Mouse (Mus musculus) mesoderm, embryonic 11.5 days (tissue): Measurements from ENCODE around the gene Zfp706.

Experiments
- DNase-seq: peaks from one replicate; pipeline ENCODE4 v3.0.0-alpha.2; 2012; ENCODE audit warnings: low read depth, low spot score

Gene Zfp706

GRCm38 (mm10) chr15:37007233-37007958 is at the start of gene Zfp706:
Zfp706 (minus strand) TSS chr15:37007773.
- peak; percentile 97 for DNase-seq

GRCm38 (mm10) chr15:37054582-37054981 is 47.0 kb upstream of the Zfp706 start:
- no peak for DNase-seq

- peak; percentile 75 for DNase-seq
These were observed 45.7 kb upstream of the Zfp706 start for GRCm38 (mm10) chr15:37053085-37053762.

DNA sequence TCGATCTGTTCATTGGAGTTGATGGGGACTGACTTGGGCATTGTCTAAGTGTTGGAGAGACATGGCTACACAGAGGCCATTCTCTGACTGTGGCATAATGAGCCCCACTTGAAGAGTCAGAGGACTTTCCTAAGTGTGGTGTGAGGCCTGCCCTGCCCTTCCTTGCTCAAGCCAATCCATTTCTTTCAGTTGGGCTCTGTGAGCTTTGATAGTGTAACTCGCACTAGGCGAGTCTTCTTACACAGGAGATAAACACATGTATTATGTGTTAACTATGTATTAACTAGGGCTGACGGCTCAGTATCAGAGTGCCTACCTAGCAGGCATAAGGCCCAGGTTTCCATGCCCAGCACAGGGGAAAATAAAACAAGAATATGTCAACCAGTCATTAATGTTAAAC is 39.8 kb upstream of the Zfp706 start:
- DNase-seq: no peak

DNA sequence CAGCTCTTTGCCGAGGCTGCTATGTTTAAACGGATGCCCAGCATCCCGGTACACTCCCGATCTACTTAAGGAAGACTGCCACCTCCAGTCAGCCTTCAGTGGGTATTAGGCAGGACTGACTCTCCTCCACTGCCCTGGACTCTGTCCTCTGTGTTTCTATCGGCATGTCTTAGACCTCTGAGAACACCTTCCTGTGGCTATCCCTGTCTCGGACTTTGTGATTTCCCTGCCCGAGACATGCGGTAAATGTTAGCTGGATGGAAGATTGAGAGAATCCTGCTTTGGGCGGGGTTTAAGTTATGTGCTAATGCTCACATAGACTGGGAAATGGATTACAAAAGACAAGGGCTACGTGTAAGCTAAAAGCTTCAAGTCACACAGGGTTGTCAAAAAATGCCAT is 39.0 kb upstream of the Zfp706 start:
- no peak for DNase-seq

DNA sequence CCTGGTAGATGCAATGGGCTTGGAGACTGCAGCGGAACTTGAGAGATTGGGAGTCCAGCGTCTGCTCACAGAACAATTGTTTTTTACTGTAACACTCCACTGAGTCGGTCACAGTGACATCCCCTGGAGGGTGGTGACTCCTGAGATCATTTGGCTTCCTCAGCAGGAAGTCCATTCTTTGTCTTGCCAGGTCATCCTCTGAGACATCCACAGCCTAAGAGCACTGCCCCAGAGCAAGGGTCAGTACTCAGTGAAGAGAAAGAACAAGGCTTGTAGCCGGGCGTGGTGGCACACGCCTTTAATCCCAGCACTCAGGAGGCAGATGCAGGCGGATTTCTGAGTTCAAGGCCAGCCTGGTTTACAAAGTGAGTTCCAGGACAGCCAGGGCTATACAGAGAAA is 38.6 kb upstream of the Zfp706 start:
- DNase-seq: no peak

DNA sequence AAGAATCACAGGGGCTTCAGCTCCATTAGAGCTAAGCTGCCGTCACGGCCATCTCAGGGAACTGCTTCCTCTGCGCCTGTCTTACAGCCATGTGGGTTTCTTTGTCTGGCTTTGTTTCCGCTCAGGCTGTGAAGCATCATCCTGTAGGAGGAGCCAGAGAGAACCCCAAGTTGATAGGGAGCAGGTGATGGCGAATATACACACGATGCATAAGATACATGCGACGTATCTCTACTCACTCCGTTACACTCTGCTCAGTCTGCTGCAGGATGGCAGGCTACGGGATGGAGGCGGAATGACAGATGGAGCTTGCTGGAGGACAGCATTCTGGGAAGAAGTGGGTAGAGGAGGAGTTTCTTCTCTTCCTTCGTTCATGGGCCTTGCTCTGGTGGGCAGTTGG is 37.9 kb upstream of the Zfp706 start:
- peak; percentile 34 for DNase-seq

DNA sequence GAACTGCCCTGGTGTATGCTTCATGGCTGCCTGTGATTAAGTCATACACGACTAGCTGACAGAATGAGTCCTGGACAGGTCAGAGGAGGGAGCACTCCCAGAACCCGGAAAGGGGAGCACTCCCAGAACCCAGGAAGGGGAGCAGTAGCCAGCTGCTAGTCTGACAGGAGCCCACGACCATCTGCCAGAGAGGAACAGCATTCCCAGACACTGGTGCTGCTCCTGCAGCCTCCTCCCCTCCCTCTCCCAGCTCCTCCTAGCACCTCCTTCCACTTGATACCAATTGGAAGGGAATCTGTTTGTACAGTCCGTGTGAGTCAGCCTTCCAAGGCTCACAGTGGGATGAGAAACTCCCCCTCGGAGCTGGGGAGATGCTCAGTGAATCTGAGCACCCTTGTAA is 35.0 kb upstream of the Zfp706 start:
- no peak for DNase-seq

DNA sequence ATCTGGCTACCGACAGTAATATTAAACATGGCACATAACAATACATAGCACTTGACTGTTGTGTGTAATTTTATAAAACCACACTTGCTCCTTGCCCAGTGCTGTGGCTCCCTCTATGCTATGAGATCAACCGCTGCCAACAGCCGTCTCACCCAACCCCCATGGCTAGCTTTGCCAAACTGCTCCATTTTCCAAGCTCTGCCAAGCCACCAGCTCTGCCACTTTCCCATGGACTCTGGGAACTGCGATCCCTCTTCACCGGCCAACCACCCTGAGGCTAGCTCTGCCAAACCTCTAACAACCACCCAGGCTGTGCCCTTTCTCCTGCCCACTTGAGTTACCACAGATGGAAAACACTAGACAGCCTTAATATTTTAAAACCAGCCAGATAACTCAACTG is 33.6 kb upstream of the Zfp706 start:
- DNase-seq: no peak

- DNase-seq: no peak
These were observed 31.1 kb upstream of the Zfp706 start for GRCm38 (mm10) chr15:37038666-37039065.

DNA sequence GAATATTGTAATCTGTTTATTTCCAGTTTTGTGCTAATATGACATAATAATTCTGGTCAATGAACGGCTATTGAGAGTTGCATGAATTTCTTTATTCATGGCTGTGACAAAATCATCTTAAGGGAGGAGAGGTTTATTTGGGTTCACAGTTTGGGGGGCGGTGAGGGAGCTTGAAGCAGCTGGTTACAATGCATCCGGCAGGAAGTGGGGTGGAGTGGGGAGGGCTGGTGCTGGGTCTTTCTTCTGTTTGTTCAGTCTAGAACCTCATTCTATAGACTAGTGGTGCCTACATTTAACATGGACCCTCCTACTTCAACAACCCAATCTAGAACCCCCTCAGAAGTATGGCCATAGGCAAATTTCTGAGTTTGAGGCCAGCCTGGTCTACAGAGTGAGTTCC is 30.1 kb upstream of the Zfp706 start:
- no peak for DNase-seq

DNA sequence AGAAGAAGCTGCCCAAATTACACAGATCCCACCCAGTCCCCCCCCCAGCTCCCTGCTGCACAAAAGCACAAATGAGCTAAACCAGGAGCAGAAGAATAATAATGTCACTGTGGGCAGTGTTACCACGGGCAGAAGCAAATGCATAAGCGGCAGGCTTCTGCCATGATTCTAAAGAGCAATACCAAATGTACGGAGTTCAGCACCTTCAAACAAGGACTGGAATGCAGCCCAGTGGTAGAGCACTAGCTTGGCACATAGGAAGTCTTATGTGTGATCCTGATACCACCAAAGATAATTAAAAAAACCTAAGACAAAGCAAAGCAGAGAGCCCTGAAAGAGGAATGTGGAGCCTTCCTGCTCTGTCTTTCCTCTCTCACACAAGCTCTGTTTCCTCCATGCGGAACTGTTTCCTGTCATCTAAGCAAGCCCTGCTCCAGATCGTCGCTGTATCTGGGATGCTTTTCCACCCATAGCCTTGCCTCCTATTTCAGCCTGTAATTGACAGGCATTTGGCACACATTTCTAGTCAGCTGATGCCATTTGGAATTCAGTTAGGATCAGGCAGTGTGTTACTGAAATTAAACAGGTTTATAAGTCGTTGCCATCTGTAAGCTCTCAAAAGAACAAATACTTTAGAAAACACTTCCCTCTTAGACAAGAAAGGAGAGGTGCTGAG is 29.0 kb upstream of the Zfp706 start:
- no peak for DNase-seq

DNA sequence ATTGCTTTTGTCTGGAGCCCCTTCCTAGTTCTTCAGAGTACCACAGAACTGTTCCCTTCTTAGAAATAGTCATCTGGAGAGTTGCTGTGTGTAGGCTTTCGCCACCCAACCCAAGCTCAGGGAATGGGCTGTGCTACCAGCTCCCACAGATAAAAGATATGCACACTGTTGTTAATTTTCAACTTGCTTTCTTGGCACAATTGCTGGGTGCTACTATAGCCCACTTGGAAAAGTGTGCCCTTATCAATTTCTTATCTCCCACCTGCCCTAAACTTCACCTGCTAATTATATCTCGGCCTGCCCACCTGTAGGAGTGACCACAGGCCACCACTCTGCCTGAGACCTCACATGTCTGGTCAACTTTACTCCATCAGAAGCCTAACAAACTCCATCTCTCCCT is 26.6 kb upstream of the Zfp706 start:
- no peak for DNase-seq

GRCm38 (mm10) chr15:37033431-37033830 is 25.9 kb upstream of the Zfp706 start:
- DNase-seq: no peak

- peak; percentile 43 for DNase-seq
These were observed 24.0 kb upstream of the Zfp706 start for GRCm38 (mm10) chr15:37031334-37032150.

GRCm38 (mm10) chr15:37030929-37031328 is 23.4 kb upstream of the Zfp706 start:
- DNase-seq: no peak

DNA sequence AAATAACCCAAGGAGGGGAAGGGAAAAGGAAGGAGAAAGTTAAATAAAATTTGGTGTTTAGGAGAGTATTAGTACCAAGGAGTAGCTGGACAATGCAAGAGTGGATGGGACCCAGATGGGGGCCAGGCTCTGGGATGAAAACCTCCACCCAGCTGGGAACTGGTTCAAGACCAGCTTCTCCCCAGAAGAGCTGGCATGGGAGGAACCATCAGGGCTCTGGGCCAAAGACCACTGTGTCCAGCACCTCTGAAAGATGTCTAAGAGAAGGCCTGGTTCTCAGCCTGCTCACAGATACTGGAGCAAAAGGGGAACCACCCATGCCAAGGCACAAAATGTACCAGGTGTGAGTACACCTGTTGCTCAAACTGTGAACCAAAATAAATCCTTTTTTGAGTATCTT is 20.4 kb upstream of the Zfp706 start:
- no peak for DNase-seq

DNA sequence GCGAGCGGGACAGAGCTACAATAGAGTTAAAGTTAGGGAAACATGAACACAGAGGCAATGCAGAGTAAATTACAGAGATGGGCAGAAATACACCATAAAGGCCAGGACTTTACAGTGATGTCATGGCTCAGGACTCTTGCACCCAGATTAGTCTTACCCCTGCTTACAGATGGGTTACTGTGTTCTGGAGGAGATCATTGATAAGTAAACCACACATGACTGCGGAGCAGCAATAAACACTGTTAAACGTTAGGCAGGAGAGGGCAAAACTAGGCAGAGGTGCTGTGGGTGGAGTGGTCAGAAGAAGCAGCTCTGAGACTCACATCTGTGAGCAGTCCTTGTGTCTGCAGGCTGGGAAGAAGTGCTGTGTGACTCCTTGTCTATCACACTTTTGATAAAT is 18.9 kb upstream of the Zfp706 start:
- no peak for DNase-seq

- no peak for DNase-seq
These were observed 13.1 kb upstream of the Zfp706 start for GRCm38 (mm10) chr15:37020581-37021245.

DNA sequence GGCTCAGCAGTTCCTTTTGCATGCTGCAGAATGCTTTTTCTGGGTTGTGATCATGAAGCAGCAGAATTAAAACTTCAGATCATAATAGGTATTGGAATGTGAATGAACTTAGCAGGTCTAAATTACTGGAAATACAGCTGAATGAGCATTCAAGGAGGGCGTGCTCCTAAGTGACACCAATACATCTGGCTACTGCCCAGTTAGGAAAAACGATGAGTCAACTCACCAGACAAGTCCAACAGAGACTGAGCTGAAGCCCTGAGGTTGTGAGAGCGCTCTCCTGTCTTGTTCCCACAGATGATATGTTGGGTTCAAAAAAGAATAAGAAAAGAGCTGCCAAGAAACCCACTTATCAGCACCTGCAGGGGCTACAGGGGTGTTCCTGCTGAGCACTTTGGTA is 11.9 kb upstream of the Zfp706 start:
- DNase-seq: no peak

GRCm38 (mm10) chr15:37011897-37012296 is 4.3 kb upstream of the Zfp706 start:
- no peak for DNase-seq
